In the genomic region with DNA sequence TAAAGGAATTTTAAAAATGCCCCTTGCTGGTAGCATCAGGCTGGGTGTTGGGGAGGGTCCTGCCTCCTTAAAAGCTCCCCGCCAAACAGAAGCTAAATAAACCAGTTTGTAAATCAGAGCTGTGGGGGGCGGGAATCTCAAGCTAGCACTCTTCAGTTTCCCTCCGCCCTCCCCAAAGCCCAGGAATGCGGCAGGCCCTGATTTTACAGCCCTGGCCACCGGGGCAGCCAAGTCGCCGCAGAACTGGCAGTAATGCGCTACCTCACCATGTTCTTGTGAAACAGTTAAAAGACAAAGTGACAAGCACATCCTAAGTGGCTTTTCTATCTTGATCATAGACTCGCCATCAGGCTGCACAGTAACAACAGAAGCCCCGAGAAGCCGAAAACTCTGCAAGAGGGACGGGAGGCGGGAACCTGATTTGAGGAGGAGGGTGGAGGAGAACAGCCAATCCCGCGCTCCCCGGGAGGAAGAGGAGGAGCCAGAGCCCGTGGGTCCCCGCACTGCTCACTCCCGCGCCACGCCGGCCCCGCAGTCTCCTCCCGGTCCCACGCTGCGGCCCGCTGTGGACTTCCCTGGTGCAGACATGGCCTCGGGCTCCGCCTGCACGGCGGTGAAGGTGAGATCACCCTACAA, we compare ENCODE assay signal across 7 mouse cellular contexts. TPM values are rescaled to one million over a fixed set of nuclear protein-coding genes. Genes with fewer than 3 reads are reported as not detected.
DNase-seq lines count a peak whose midpoint lies in the region; ATAC-seq lines count a peak whose summit lies in the region.

Gene Mtap, plus strand, starts transcription at position 217 of the 636 bp plus-strand sequence.

- H3K27ac ChIP-seq in intestine, embryonic 15.5 days = peak within 1 kb of the TSS; percentile 84

- no peaks in the 10 kb centered on the region for H3K27me3 ChIP-seq in intestine, embryonic 15.5 days (replicated peaks)

- intact Hi-C loops in gastrocnemius, postnatal 36 days (cut with DNase I) = no loop called here
- intact Hi-C loops in left cerebral cortex, postnatal 14 days (cut with DNase I) = no loop called here

- H3K4me1 ChIP-seq in intestine, embryonic 15.5 days (replicated peaks) = peaks cover 18% of the 10 kb centered on the region

- 1% methylated on average over 31 of the region's 31 CpGs for WGBS in intestine, embryonic 15.5 days

- H3K36me3 ChIP-seq in intestine, embryonic 15.5 days = no peaks in the 10 kb centered on the region

- peak within 1 kb of the TSS; percentile 91 for H3K4me2 ChIP-seq in intestine, embryonic 15.5 days (replicated peaks)

- H3K4me3 ChIP-seq in intestine, embryonic 15.5 days (replicated peaks) = peak within 1 kb of the TSS; percentile 81

- peak; percentile 95 for ATAC-seq in intestine, embryonic 15.5 days
- peak; percentile 88 for ATAC-seq in megakaryocyte-erythroid progenitor cell, adult 5-6 weeks (replicated peaks; ENCODE audit: low FRiP score, low TSS enrichment, poor library complexity, severe bottlenecking)

- no peaks in the 10 kb centered on the region for H3K9me3 ChIP-seq in intestine, embryonic 15.5 days

- DNase-seq in adrenal gland, adult 2 months = peak; percentile 92
- DNase-seq in embryo, embryonic 10 days (ENCODE audit: low spot score) = peak; percentile 86
- peak; percentile 62 to 76 for DNase-seq in gastrocnemius, postnatal 36 days
- peak; percentile 60 to 81 for DNase-seq in left cerebral cortex, postnatal 14 days (ENCODE audit: low spot score in 2 of 2)
- DNase-seq in right cerebral cortex, postnatal 25 days = peak; percentile 80

- H3K9ac ChIP-seq in intestine, embryonic 15.5 days = peak within 1 kb of the TSS; percentile 76

RNA-seq across cellular contexts. Expression of gene Mtap, which starts in this region (rescaled TPM):
- 10 to 100 TPM; 41.9 to 46.2 TPM for total RNA-seq in adrenal gland, adult 2 months (2021)
- polyA plus RNA-seq in adrenal gland, adult 2 months (2012; rRNA removed) = 3.0 and 3.7 TPM in 2 replicates
- total RNA-seq in gastrocnemius, postnatal 36 days (2021) = 10 to 100 TPM; 13.4 to 14.7 TPM
- polyA plus RNA-seq in intestine, embryonic 15.5 days (2015; fragmentation: Nextera tagmentation; extraction: Ambion mirVana) = 53.7 and 60.5 TPM in 2 replicates
- total RNA-seq in left cerebral cortex, postnatal 14 days (2021) = 1 to 10 TPM; 6.8 to 9.2 TPM
- 30.9 and 31.5 TPM in 2 replicates for total RNA-seq in megakaryocyte-erythroid progenitor cell, adult 5-6 weeks (2014; fragmentation: Nextera tagmentation)
- 50.6 and 58.4 TPM in 2 replicates for total RNA-seq in megakaryocyte-erythroid progenitor cell, adult 5-6 weeks (2017)

Comparison
In these comparisons a context has a peak if more than half of its experiments do, and no peak if none do; other contexts are left out.
1. Peak in every context shown above with its lines: DNase-seq, ATAC-seq, H3K4me3 ChIP-seq and H3K27ac ChIP-seq.
2. RNA of gene Mtap (polyA plus RNA-seq): 53.7 to 60.5 TPM in intestine, embryonic 15.5 days; 3.0 to 3.7 TPM in adrenal gland, adult 2 months; every median in the first group is over 10 times any median in the second.